Mouse (Mus musculus): Measurements from ENCODE around the gene Dctpp1. TPM values are rescaled to one million over a fixed set of nuclear protein-coding genes. Genes with fewer than 3 reads are reported as not detected.
A peak's percentile ranks its signal among the peaks of the same experiment; 100 is the strongest.
"Not testable (repeated sequence)": the region's sequence is repeated elsewhere in the genome, so short reads cannot be mapped to it uniquely, and the experiment has no call there.

Gene Dctpp1
- polyA plus RNA-seq, 2 experiments: 62.2 to 104 TPM

GRCm38 (mm10) chr7:127253821-127254769 lies 6.4 kb downstream of the Dctpp1 start:
- DNase-seq (ENCODE audit: low read depth in 3 of 3, low spot score in 3 of 3): peak; percentile 93 to 95 (median 93)
- Histone ChIP-seq H3K9me3 (ENCODE audit: control insufficient read depth, low read length) (no peaks in the 10 kb centered on the region), H3K36me3 (replicated peaks; ENCODE audit: control insufficient read depth, insufficient read depth, low read depth) (no peaks in the 10 kb centered on the region), H3K9ac (replicated peaks) (peak overlapping the region; percentile 78), H3K27ac (peak overlapping the region; percentile 89), H3K4me3 (ENCODE audit: insufficient read depth in 1 of 2, low read depth in 2 of 2, low read length in 2 of 2) (peak overlapping the region; percentile 62 to 64), H3K4me1 (replicated peaks; ENCODE audit: control insufficient read depth in 2 of 2, insufficient read depth in 2 of 2, low read length in 1 of 2) (peaks cover 12 to 24% of the 10 kb centered on the region in 2 experiments), H3K4me2 (ENCODE audit: low read depth) (peak overlapping the region; percentile 92), H3K27me3 (ENCODE audit: control insufficient read depth, insufficient read depth, low read length) (no peaks in the 10 kb centered on the region)
- WGBS (ENCODE audit: insufficient replicate concordance): under 1% methylated on average over 136 of the region's 136 CpGs
- TF ChIP-seq CTCF (IDR thresholded peaks at IDR 0.05; ENCODE audit: low read depth) (no peak), EP300 (IDR thresholded peaks at IDR 0.05; ENCODE audit: low read depth) (no peak)
- peak; percentile 91 for ATAC-seq (ENCODE audit: insufficient read depth)

DNA sequence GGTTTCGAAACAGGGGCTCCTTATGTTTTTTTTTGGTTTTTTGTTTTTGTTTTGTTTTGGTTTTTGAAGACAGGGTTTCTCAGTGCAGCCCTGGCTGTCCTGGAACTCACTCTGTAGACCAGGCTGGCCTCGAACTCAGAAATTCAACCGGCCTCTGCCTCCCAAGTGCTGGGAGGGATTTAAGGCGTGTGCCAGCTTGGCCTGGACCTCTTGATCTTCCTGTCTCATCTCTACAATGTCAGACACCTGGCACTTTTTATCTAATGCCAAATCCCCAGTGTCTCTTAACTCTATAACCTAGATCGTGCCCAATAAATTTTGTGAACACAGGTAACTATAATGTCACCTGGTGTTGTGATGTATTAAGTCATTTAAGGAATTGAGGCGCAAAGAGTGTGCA lies 7.2 kb downstream of the Dctpp1 start:
- Histone ChIP-seq H3K9me3 (ENCODE audit: control insufficient read depth, low read length) (no peaks in the 10 kb centered on the region), H3K9ac (replicated peaks) (peak overlapping the region; percentile 64), H3K4me2 (ENCODE audit: low read depth) (peak overlapping the region; percentile 92), H3K27me3 (ENCODE audit: control insufficient read depth, insufficient read depth, low read length) (no peaks in the 10 kb centered on the region), H3K36me3 (replicated peaks; ENCODE audit: control insufficient read depth, insufficient read depth, low read depth) (no peaks in the 10 kb centered on the region), H3K4me3 (ENCODE audit: insufficient read depth in 1 of 2, low read depth in 2 of 2, low read length in 2 of 2) (peak overlapping the region; percentile 62 to 64), H3K27ac (no peak overlapping the region), H3K4me1 (replicated peaks; ENCODE audit: control insufficient read depth in 2 of 2, insufficient read depth in 2 of 2, low read length in 1 of 2) (peaks cover 12 to 24% of the 10 kb centered on the region in 2 experiments)
- no peak for TF ChIP-seq EP300 (IDR thresholded peaks at IDR 0.05; ENCODE audit: low read depth)
- TF ChIP-seq CTCF (IDR thresholded peaks at IDR 0.05; ENCODE audit: low read depth): no peak
- 62% methylated on average over 6 of the region's 6 CpGs for WGBS (ENCODE audit: insufficient replicate concordance)
- no peak for DNase-seq (ENCODE audit: low read depth in 3 of 3, low spot score in 3 of 3)
- ATAC-seq (ENCODE audit: insufficient read depth): no peak

DNA sequence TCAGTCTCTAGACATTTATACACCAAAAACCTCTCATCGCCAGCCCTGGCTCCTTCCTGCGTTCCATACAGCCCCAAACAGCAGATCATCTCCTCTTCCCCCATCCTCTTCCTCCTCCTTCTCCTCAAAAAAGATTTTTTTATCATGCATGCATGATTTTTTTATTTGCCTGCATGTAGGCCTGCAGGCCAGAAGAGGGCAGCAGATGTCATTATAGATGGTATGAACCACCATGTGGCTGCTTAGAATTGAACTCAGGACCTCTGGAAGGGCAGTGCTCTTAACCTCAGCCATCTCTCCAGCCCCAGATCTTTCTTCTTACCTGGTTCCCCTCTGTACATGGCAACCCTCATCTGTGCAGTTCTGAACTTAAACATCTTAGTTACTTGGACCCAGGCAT lies 8.1 kb downstream of the Dctpp1 start:
- no peaks in the 10 kb centered on the region for H3K36me3 ChIP-seq (replicated peaks; ENCODE audit: control insufficient read depth, insufficient read depth, low read depth)

GRCm38 (mm10) chr7:127250511-127250910 lies 10.0 kb downstream of the Dctpp1 start:
- not testable (repeated sequence) for H3K9ac ChIP-seq (replicated peaks); H3K36me3 ChIP-seq (replicated peaks; ENCODE audit: control insufficient read depth, insufficient read depth, low read depth); H3K27me3 ChIP-seq (ENCODE audit: control insufficient read depth, insufficient read depth, low read length); H3K9me3 ChIP-seq (ENCODE audit: control insufficient read depth, low read length); H3K4me3 ChIP-seq (ENCODE audit: insufficient read depth in 1 of 2, low read depth in 2 of 2, low read length in 2 of 2); ATAC-seq (ENCODE audit: insufficient read depth); H3K27ac ChIP-seq; DNase-seq (ENCODE audit: low read depth in 3 of 3, low spot score in 3 of 3); H3K4me2 ChIP-seq (ENCODE audit: low read depth)
- peaks cover 10 to 25% of the 10 kb centered on the region in 2 experiments for H3K4me1 ChIP-seq (replicated peaks; ENCODE audit: control insufficient read depth in 2 of 2, insufficient read depth in 2 of 2, low read length in 1 of 2)
- WGBS (ENCODE audit: insufficient replicate concordance): 77% methylated on average over 8 of the region's 8 CpGs

More for the DNA sequence above, 8.1 kb downstream of the Dctpp1 start:
- DNase-seq (ENCODE audit: low read depth in 3 of 3, low spot score in 3 of 3) (no peak), ATAC-seq (ENCODE audit: insufficient read depth) (no peak)
- Histone ChIP-seq H3K9me3 (ENCODE audit: control insufficient read depth, low read length) (no peaks in the 10 kb centered on the region), H3K27me3 (ENCODE audit: control insufficient read depth, insufficient read depth, low read length) (no peaks in the 10 kb centered on the region), H3K4me3 (ENCODE audit: insufficient read depth in 1 of 2, low read depth in 2 of 2, low read length in 2 of 2) (no peak overlapping the region), H3K4me1 (replicated peaks; ENCODE audit: control insufficient read depth in 2 of 2, insufficient read depth in 2 of 2, low read length in 1 of 2) (peaks cover 12 to 24% of the 10 kb centered on the region in 2 experiments), H3K9ac (replicated peaks) (no peak overlapping the region), H3K4me2 (ENCODE audit: low read depth) (no peak overlapping the region), H3K27ac (peak overlapping the region; percentile 21)
- no peak for TF ChIP-seq EP300 (IDR thresholded peaks at IDR 0.05; ENCODE audit: low read depth)
- peak; percentile 77 for TF ChIP-seq CTCF (IDR thresholded peaks at IDR 0.05; ENCODE audit: low read depth)
- 59% methylated on average over 2 of the region's 2 CpGs for WGBS (ENCODE audit: insufficient replicate concordance)
